Mouse (Mus musculus) G1E (cell line): ENCODE results near the gene Tll2.

ENCODE experiments used
- CTCF ChIP-seq: IDR thresholded peaks from 2 replicates; pipeline ENCODE4 v1.5.1; 2012; ENCODE audit warnings: low read depth, low read length, inconsistent platforms, mixed read lengths
- GATA1 ChIP-seq: IDR thresholded peaks from 2 replicates; pipeline ENCODE4 v1.6.1; 2012; ENCODE audit warnings: borderline replicate concordance, low read length, inconsistent platforms, mixed read lengths
- GATA2 ChIP-seq: IDR thresholded peaks from 2 replicates; pipeline ENCODE4 v1.6.1; 2012; ENCODE audit warnings: low read depth, low read length, inconsistent platforms, borderline replicate concordance
- POLR2AphosphoS5 ChIP-seq: IDR thresholded peaks from 2 replicates; pipeline ENCODE4 v1.6.1; 2012; ENCODE audit warnings: low read depth, low read length, inconsistent platforms; ENCODE audit not compliant: insufficient replicate concordance
- TAL1 ChIP-seq: conservative IDR thresholded peaks from 2 replicates; pipeline ENCODE4 v1.6.1; 2012; ENCODE audit warnings: low read depth, low read length, inconsistent platforms, mixed read lengths

DNA sequence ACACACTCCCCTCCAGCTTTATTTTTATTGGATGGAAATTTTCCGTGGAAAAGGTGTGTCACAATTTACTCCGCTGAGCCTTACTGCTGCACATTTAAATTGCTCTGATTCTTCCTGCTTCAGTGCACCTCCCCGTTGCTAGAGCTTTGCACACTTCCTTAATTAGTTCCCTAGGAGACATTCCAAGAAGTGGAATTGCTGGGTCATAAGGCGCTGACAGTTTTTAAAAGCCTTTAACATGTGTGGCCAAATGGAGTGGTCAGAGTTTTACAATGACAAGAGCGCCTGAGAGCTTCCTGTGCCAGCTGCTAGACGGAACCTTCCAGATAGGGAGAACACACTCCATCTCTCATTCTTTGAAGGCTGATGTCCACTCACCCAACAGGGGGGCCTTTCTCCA is 94.0 kb downstream of the Tll2 start:
- TF ChIP-seq CTCF, result no peak
- no peak for TF ChIP-seq GATA1
- no peak for TF ChIP-seq TAL1
- TF ChIP-seq POLR2AphosphoS5, result no peak
- TF ChIP-seq GATA2, result no peak
